Mouse (Mus musculus) liver, postnatal 0 days (tissue): ENCODE data around the gene Mapk6. TPM values are rescaled to one million over a fixed set of nuclear protein-coding genes. Genes with fewer than 3 reads are reported as not detected.

ENCODE experiments used
- ATAC-seq: fragments of 200-750 bp; cut with Nextera tagmentation; 2 replicates; pipeline ENCODE4 v1.8.0; 2017; ENCODE audit warnings: mild to moderate bottlenecking, moderate library complexity
- DNase-seq: peaks from one replicate; pipeline ENCODE4 v3.0.0-alpha.2; 2016
- H3K27ac ChIP-seq: fragments of 300-500 bp; sonication (generic); 2 replicates; pipeline ENCODE4 v1.5.1; 2014; ENCODE audit warnings: antibody characterized with exemption, moderate library complexity, mild to moderate bottlenecking, low read depth
- H3K27me3 ChIP-seq: fragments of 300-500 bp; sonication (generic); 2 replicates; pipeline ENCODE4 v1.6.1; 2014; ENCODE audit warnings: low read length, control low read depth, mixed read lengths; ENCODE audit not compliant: insufficient read depth
- H3K36me3 ChIP-seq: fragments of 300-500 bp; sonication (generic); replicated peaks from 2 replicates; pipeline ENCODE4 v1.6.1; 2014; ENCODE audit warnings: mild to moderate bottlenecking, control low read depth, low read length, moderate library complexity, mixed read lengths; ENCODE audit not compliant: insufficient read depth
- H3K4me1 ChIP-seq: fragments of 300-500 bp; sonication (generic); 2 replicates; pipeline ENCODE4 v1.6.1; 2014; ENCODE audit warnings: antibody characterized with exemption, mild to moderate bottlenecking, control low read depth; ENCODE audit not compliant: insufficient read depth
- H3K4me2 ChIP-seq: fragments of 300-500 bp; sonication (generic); 2 replicates; pipeline ENCODE4 v1.6.1; 2014; ENCODE audit warnings: low read depth, mild to moderate bottlenecking, low read length, moderate library complexity, mixed read lengths
- H3K4me3 ChIP-seq: fragments of 300-500 bp; sonication (generic); 2 replicates; pipeline ENCODE4 v1.5.1; 2014; ENCODE audit warnings: low read depth, low read length
- H3K9ac ChIP-seq: fragments of 300-500 bp; sonication (generic); replicated peaks from 2 replicates; pipeline ENCODE4 v1.6.1; 2014; ENCODE audit warnings: mild to moderate bottlenecking, moderate library complexity
- H3K9me3 ChIP-seq: fragments of 300-500 bp; sonication (generic); 2 replicates; pipeline ENCODE4 v1.6.1; 2016; ENCODE audit warnings: mild to moderate bottlenecking, control low read depth, low read length, mixed read lengths
- CTCF ChIP-seq: sonication (generic); IDR thresholded peaks from 2 replicates; pipeline ENCODE4 v1.5.1; 2016; ENCODE audit warnings: antibody characterized with exemption, low read depth
- EP300 ChIP-seq: IDR thresholded peaks from 2 replicates; pipeline ENCODE4 v1.6.1; 2016; ENCODE audit warnings: antibody characterized with exemption, low read depth, mild to moderate bottlenecking
- WGBS: fragments of 180-500 bp; shearing (Covaris S2); extraction: QIAGEN DNeasy Blood & Tissue Kit; methylation state at CpG from one replicate; pipeline ENCODE4 v1.1.7; 2014; ENCODE audit not compliant: insufficient replicate concordance; 5-methylcytosine and 5-hydroxymethylcytosine counted together
- polyA plus RNA-seq: library from polyadenylated mRNA; unstranded; fragments of >200 nt; fragmentation: Nextera tagmentation; extraction: Ambion mirVana; gene quantifications from 2 replicates; pipeline ENCODE4 v1.2.1, GENCODE M21; 2015

The Mapk6 gene
- polyA plus RNA-seq, 1 experiment from 2014 or later, result 18.4 TPM

- DNase-seq (no peak), ATAC-seq (no peak)
- Histone ChIP-seq H3K4me3 (no peak overlapping the region), H3K9me3 (no peaks in the 10 kb centered on the region), H3K4me1 (no peaks in the 10 kb centered on the region), H3K27me3 (no peaks in the 10 kb centered on the region), H3K36me3 (no peaks in the 10 kb centered on the region), H3K27ac (no peak overlapping the region), H3K9ac (no peak overlapping the region), H3K4me2 (no peak overlapping the region)
- WGBS, result 73% methylated on average over 9 of the region's 9 CpGs
- TF ChIP-seq EP300 (no peak), CTCF (no peak)
Observed at GRCm38 (mm10) chr9:75427366-75428273, 17.8 kb upstream of the Mapk6 start.

GRCm38 (mm10) chr9:75425796-75426391, 16.1 kb upstream of the Mapk6 start:
- Histone ChIP-seq H3K4me2 (no peak overlapping the region), H3K27ac (no peak overlapping the region), H3K4me1 (no peaks in the 10 kb centered on the region), H3K9ac (no peak overlapping the region), H3K27me3 (no peaks in the 10 kb centered on the region), H3K9me3 (no peaks in the 10 kb centered on the region), H3K4me3 (no peak overlapping the region), H3K36me3 (no peaks in the 10 kb centered on the region)
- DNase-seq (peak; percentile 20), ATAC-seq (peak; percentile 60)
- WGBS, result 70% methylated on average over 7 of the region's 7 CpGs
- TF ChIP-seq EP300 (no peak), CTCF (0 out of 2 replicates have a peak, but pooled peaks have one; percentile 15)

- H3K4me1 ChIP-seq, result no peaks in the 10 kb centered on the region
- no peak overlapping the region for H3K27ac ChIP-seq
- no peak overlapping the region for H3K4me2 ChIP-seq
- no peaks in the 10 kb centered on the region for H3K9me3 ChIP-seq
- WGBS, result 69% methylated on average over 6 of the region's 6 CpGs
- ATAC-seq (no peak), DNase-seq (no peak)
- no peak for TF ChIP-seq EP300
- TF ChIP-seq CTCF, result no peak
- H3K9ac ChIP-seq, result no peak overlapping the region
- H3K36me3 ChIP-seq, result no peaks in the 10 kb centered on the region
- no peaks in the 10 kb centered on the region for H3K27me3 ChIP-seq
- no peak overlapping the region for H3K4me3 ChIP-seq
Observed at GRCm38 (mm10) chr9:75424358-75425150, 14.7 kb upstream of the Mapk6 start.

GRCm38 (mm10) chr9:75423683-75424082, 13.9 kb upstream of the Mapk6 start:
- H3K9ac ChIP-seq, result no peak overlapping the region
- H3K27ac ChIP-seq, result no peak overlapping the region
- TF ChIP-seq CTCF (no peak), EP300 (no peak)
- H3K4me2 ChIP-seq, result no peak overlapping the region
- no peak for DNase-seq
- no peaks in the 10 kb centered on the region for H3K9me3 ChIP-seq
- WGBS, result 66% methylated on average over 5 of the region's 5 CpGs
- H3K4me1 ChIP-seq, result no peaks in the 10 kb centered on the region
- H3K4me3 ChIP-seq, result no peak overlapping the region
- no peaks in the 10 kb centered on the region for H3K36me3 ChIP-seq
- no peak for ATAC-seq
- no peaks in the 10 kb centered on the region for H3K27me3 ChIP-seq

GRCm38 (mm10) chr9:75422251-75422691, 12.5 kb upstream of the Mapk6 start:
- H3K9ac ChIP-seq, result no peak overlapping the region

GRCm38 (mm10) chr9:75414204-75414603, 4.4 kb upstream of the Mapk6 start:
- Histone ChIP-seq H3K4me1 (peaks cover 16% of the 10 kb centered on the region), H3K27ac (peak overlapping the region; percentile 37; the same call in 1 of the 2 replicates), H3K4me2 (no peak overlapping the region), H3K4me3 (no peak overlapping the region), H3K9ac (no peak overlapping the region), H3K27me3 (no peaks in the 10 kb centered on the region), H3K9me3 (no peaks in the 10 kb centered on the region), H3K36me3 (no peaks in the 10 kb centered on the region)
- ATAC-seq (no peak), DNase-seq (peak; percentile 57)
- TF ChIP-seq CTCF (no peak), EP300 (no peak)
- 9% methylated on average over 5 of the region's 5 CpGs for WGBS

More at GRCm38 (mm10) chr9:75422251-75422691, 12.5 kb upstream of the Mapk6 start:
- no peak for ATAC-seq
- Histone ChIP-seq H3K36me3 (no peaks in the 10 kb centered on the region), H3K4me3 (no peak overlapping the region), H3K4me2 (no peak overlapping the region), H3K27ac (no peak overlapping the region), H3K27me3 (no peaks in the 10 kb centered on the region), H3K9me3 (no peaks in the 10 kb centered on the region), H3K4me1 (no peaks in the 10 kb centered on the region)
- 90% methylated on average over 3 of the region's 3 CpGs for WGBS
- DNase-seq, result no peak
- TF ChIP-seq EP300 (no peak), CTCF (no peak)
